Mouse (Mus musculus) hindbrain, embryonic 15.5 days (tissue): ENCODE data around the gene Trnp1. TPM values are rescaled to one million over a fixed set of nuclear protein-coding genes. Genes with fewer than 3 reads are reported as not detected.

Experiments used
- ATAC-seq: fragments of 200-750 bp; cut with Nextera tagmentation; 2 replicates; pipeline ENCODE4 v1.8.0; 2017; ENCODE audit warnings: low read depth, moderate number of reproducible peaks, moderate TSS enrichment; ENCODE audit not compliant: low FRiP score
- H3K27ac ChIP-seq: fragments of 300-500 bp; sonication (generic); replicated peaks from 2 replicates; pipeline ENCODE4 v1.5.1; 2015; ENCODE audit warnings: mild to moderate bottlenecking, inconsistent platforms
- H3K27me3 ChIP-seq: fragments of 300-500 bp; sonication (generic); 2 replicates; pipeline ENCODE4 v1.6.1; 2015; ENCODE audit warnings: control low read depth, inconsistent platforms
- H3K36me3 ChIP-seq: fragments of 300-500 bp; sonication (generic); 2 replicates; pipeline ENCODE4 v1.6.1; 2015; ENCODE audit warnings: control low read depth, inconsistent platforms
- H3K4me1 ChIP-seq: fragments of 300-500 bp; sonication (generic); replicated peaks from 2 replicates; pipeline ENCODE4 v1.6.1; 2015; ENCODE audit warnings: control low read depth, inconsistent platforms
- H3K4me2 ChIP-seq: fragments of 300-500 bp; sonication (generic); 2 replicates; pipeline ENCODE4 v1.6.1; 2015; ENCODE audit warnings: moderate library complexity, mild to moderate bottlenecking, inconsistent platforms
- H3K4me3 ChIP-seq: fragments of 300-500 bp; sonication (generic); 2 replicates; pipeline ENCODE4 v1.5.1; 2015; ENCODE audit warnings: mild to moderate bottlenecking, inconsistent platforms
- H3K9ac ChIP-seq: fragments of 300-500 bp; sonication (generic); 2 replicates; pipeline ENCODE4 v1.6.1; 2015; ENCODE audit warnings: inconsistent platforms
- H3K9me3 ChIP-seq: fragments of 300-500 bp; sonication (generic); 2 replicates; pipeline ENCODE4 v1.6.1; 2016; ENCODE audit warnings: control low read depth, inconsistent platforms
- WGBS: fragments of 180-500 bp; shearing (Covaris S2); methylation state at CpG from one replicate; pipeline ENCODE4 v1.1.7; 2015; 5-methylcytosine and 5-hydroxymethylcytosine counted together
- polyA plus RNA-seq: library from polyadenylated mRNA; unstranded; fragments of >200 nt; fragmentation: Nextera tagmentation; extraction: Ambion mirVana; gene quantifications from 2 replicates; pipeline ENCODE4 v1.2.1, GENCODE M21; 2015

Trnp1 gene
- polyA plus RNA-seq, 1 experiment from 2014 or later = 10.8 TPM

DNA sequence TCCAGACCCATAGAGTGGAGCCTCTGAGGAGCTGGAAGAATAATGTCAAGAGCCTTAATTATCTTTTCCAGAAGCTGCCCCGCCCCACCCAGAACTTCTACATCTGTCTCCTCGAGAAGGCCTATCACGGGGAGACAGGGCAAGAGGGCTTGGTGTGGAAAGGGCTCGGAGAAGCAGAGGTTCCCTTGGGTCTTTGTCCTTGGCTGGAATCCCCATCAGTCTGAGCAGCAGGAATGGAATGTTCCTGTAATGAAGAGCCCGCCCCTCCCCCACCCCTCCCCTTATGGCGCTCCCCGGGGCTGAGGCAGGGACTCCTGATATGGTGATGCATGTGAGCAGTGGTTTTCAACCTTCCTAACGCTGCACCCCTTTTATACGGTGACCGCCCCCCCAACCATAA, 6.5 kb downstream of the Trnp1 start:
- Histone ChIP-seq H3K9me3 (no peaks in the 10 kb centered on the region), H3K36me3 (no peaks in the 10 kb centered on the region), H3K9ac (no peak overlapping the region), H3K4me1 (peaks cover 15% of the 10 kb centered on the region), H3K4me3 (no peak overlapping the region), H3K4me2 (no peak overlapping the region), H3K27me3 (peaks cover 23% of the 10 kb centered on the region), H3K27ac (no peak overlapping the region)
- WGBS = 44% methylated on average over 9 of the region's 10 CpGs
- ATAC-seq = no peak

GRCm38 (mm10) chr4:133489489-133490245, 8.7 kb downstream of the Trnp1 start:
- WGBS = 50% methylated on average over 4 of the region's 4 CpGs
- H3K4me1 ChIP-seq = peaks cover 7% of the 10 kb centered on the region
- no peak overlapping the region for H3K27ac ChIP-seq
- H3K4me3 ChIP-seq = no peak overlapping the region
- no peak for ATAC-seq
- H3K9me3 ChIP-seq = no peaks in the 10 kb centered on the region
- H3K27me3 ChIP-seq = peaks cover 2% of the 10 kb centered on the region
- H3K4me2 ChIP-seq = no peak overlapping the region
- no peak overlapping the region for H3K9ac ChIP-seq
- no peaks in the 10 kb centered on the region for H3K36me3 ChIP-seq

GRCm38 (mm10) chr4:133488619-133489392, 9.5 kb downstream of the Trnp1 start:
- ATAC-seq = no peak
- Histone ChIP-seq H3K9ac (no peak overlapping the region), H3K9me3 (no peaks in the 10 kb centered on the region), H3K4me1 (peaks cover 6% of the 10 kb centered on the region), H3K4me3 (no peak overlapping the region), H3K27me3 (peaks cover 2% of the 10 kb centered on the region; the same call in 1 of the 2 replicates), H3K4me2 (no peak overlapping the region), H3K27ac (no peak overlapping the region), H3K36me3 (no peaks in the 10 kb centered on the region)
- WGBS = 86% methylated on average over 20 of the region's 20 CpGs

DNA sequence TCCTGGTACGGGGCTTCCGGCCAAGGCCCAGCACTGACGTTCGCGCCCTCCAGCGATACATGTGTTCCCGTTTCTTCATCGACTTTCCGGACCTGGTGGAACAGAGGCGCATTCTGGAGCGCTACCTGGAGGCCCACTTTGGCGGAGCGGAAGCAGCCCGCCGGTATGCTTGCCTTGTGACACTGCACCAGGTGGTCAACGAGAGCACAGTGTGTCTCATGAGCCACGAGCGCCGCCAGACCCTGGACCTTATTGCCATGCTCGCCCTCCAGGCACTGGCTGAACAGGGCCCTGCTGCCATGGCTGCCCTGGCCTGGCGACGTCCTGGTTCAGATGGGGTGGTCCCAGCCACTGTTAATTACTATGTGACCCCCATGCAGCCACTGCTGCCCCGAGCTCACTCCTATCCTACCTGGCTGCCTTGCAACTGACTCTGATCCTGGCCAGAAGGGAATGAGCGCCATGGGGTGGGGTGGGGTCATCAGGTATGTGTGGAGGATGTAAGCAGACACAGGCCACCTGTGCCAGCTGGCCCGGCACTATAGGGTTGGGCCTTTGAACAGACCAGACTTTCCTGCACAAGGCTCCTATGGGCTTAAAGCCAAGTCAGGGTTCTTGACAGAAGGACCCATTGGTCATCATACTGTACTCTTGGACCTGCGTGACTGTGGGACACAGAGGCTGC, 11.5 kb downstream of the Trnp1 start:
- H3K4me3 ChIP-seq = no peak overlapping the region
- no peak overlapping the region for H3K27ac ChIP-seq
- no peak overlapping the region for H3K4me2 ChIP-seq
- ATAC-seq = no peak
- 94% methylated on average over 26 of the region's 26 CpGs for WGBS
- H3K9ac ChIP-seq = no peak overlapping the region
- H3K36me3 ChIP-seq = no peaks in the 10 kb centered on the region
- no peaks in the 10 kb centered on the region for H3K9me3 ChIP-seq
- peaks cover 5% of the 10 kb centered on the region; the same call in 1 of the 2 replicates for H3K4me1 ChIP-seq
- peaks cover 8% of the 10 kb centered on the region for H3K27me3 ChIP-seq

- no peak for ATAC-seq
- Histone ChIP-seq H3K36me3 (no peaks in the 10 kb centered on the region), H3K4me2 (no peak overlapping the region), H3K9me3 (no peaks in the 10 kb centered on the region), H3K4me3 (no peak overlapping the region), H3K27ac (no peak overlapping the region), H3K9ac (no peak overlapping the region), H3K27me3 (peaks cover 15% of the 10 kb centered on the region), H3K4me1 (peaks cover 5% of the 10 kb centered on the region; the same call in 1 of the 2 replicates)
- 84% methylated on average over 28 of the region's 28 CpGs for whole genome bisulfite sequencing
Measured at GRCm38 (mm10) chr4:133485691-133486425, 12.5 kb downstream of the Trnp1 start.

- WGBS = 15% methylated on average over 22 of the region's 22 CpGs
- H3K9me3 ChIP-seq = no peaks in the 10 kb centered on the region
- no peak overlapping the region for H3K9ac ChIP-seq
- ATAC-seq = no peak
- H3K36me3 ChIP-seq = no peaks in the 10 kb centered on the region
- no peak overlapping the region for H3K4me3 ChIP-seq
- peaks cover 9% of the 10 kb centered on the region for H3K4me1 ChIP-seq
- no peak overlapping the region for H3K4me2 ChIP-seq
- H3K27me3 ChIP-seq = peaks cover 25% of the 10 kb centered on the region
- H3K27ac ChIP-seq = no peak overlapping the region
Measured at GRCm38 (mm10) chr4:133484266-133485025, 13.9 kb downstream of the Trnp1 start.

GRCm38 (mm10) chr4:133482479-133482878, 15.9 kb downstream of the Trnp1 start:
- H3K4me2 ChIP-seq = no peak overlapping the region
- no peaks in the 10 kb centered on the region for H3K36me3 ChIP-seq
- no peak overlapping the region for H3K4me3 ChIP-seq
- no peak overlapping the region for H3K27ac ChIP-seq
- no peaks in the 10 kb centered on the region for H3K9me3 ChIP-seq
- no peak overlapping the region for H3K9ac ChIP-seq
- ATAC-seq = no peak
- H3K27me3 ChIP-seq = peaks cover 25% of the 10 kb centered on the region
- H3K4me1 ChIP-seq = peaks cover 9% of the 10 kb centered on the region
- 84% methylated on average over 3 of the region's 3 CpGs for WGBS

DNA sequence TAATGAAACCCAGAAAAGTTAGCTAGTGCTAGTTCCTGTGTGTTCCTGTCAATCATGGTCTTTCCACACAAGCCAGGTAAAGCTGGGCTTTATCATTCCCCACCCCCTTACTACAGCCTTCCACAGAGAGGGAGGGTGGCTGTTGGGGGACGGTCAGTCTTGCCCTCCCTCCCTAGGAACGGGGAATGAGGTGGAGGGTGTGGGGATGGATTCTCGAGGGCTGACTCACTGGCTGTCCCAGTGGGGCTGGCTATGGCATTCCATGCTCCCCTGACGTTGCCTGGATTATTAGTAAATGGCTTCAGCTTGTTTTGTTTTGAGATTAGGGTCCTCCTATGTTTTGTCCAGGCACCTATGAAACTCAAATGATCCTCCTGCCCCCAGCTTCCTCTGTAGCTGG, 16.9 kb downstream of the Trnp1 start:
- H3K36me3 ChIP-seq = no peaks in the 10 kb centered on the region
- H3K9ac ChIP-seq = no peak overlapping the region
- H3K4me3 ChIP-seq = no peak overlapping the region
- peaks cover 30% of the 10 kb centered on the region for H3K27me3 ChIP-seq
- H3K4me2 ChIP-seq = no peak overlapping the region
- no peak overlapping the region for H3K27ac ChIP-seq
- ATAC-seq = no peak
- peaks cover 9% of the 10 kb centered on the region for H3K4me1 ChIP-seq
- no peaks in the 10 kb centered on the region for H3K9me3 ChIP-seq
- WGBS = 45% methylated on average over 4 of the region's 4 CpGs

- WGBS = 49% methylated on average over 6 of the region's 6 CpGs
- ATAC-seq = no peak
- H3K4me2 ChIP-seq = no peak overlapping the region
Measured at GRCm38 (mm10) chr4:133480754-133481153, 17.6 kb downstream of the Trnp1 start.

DNA sequence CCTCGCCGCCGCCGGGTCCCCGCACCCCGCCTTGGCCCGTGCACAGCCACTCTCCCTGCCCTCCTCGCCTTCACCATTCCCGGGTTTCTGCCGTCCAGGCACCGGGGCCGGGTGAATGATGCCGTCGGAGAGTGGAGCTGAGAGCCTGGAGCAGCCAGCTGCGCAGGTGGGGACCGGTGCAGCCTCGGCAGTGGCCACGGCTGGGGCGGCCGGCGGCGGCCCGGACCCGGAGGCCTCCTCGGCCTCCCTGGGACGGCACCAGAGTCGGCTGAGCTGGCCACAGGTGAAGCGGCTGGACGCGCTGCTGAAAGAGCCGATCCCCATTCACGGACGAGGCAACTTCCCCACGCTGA, 18.2 kb downstream of the Trnp1 start:
- Histone ChIP-seq H3K27me3 (peaks cover 30% of the 10 kb centered on the region), H3K9ac (no peak overlapping the region), H3K9me3 (no peaks in the 10 kb centered on the region), H3K4me2 (peak overlapping the region; percentile 55), H3K4me3 (peak overlapping the region; percentile 39), H3K36me3 (no peaks in the 10 kb centered on the region), H3K4me1 (peaks cover 9% of the 10 kb centered on the region), H3K27ac (no peak overlapping the region)
- 3% methylated on average over 31 of the region's 34 CpGs for WGBS
- peak; percentile 27; the same call in 1 of the 2 replicates for ATAC-seq

More at GRCm38 (mm10) chr4:133480754-133481153, 17.6 kb downstream of the Trnp1 start:
- Histone ChIP-seq H3K9me3 (no peaks in the 10 kb centered on the region), H3K4me3 (no peak overlapping the region), H3K4me1 (peaks cover 9% of the 10 kb centered on the region), H3K27ac (no peak overlapping the region), H3K27me3 (peaks cover 30% of the 10 kb centered on the region), H3K9ac (no peak overlapping the region), H3K36me3 (no peaks in the 10 kb centered on the region)
